Mouse (Mus musculus) retina, embryonic 14.5 days (tissue): ENCODE measurements at regions not wholly inside any gene's neighbourhood (a gene's known extent, or its start where the extent isn't known, plus 50 kb on each side); places are given as distances from the start of the nearest gene placed in this dataset.

Experiments
- DNase-seq: peaks from one replicate; pipeline ENCODE4 v3.0.0-alpha.2; 2015; ENCODE audit warnings: low spot score

DNA sequence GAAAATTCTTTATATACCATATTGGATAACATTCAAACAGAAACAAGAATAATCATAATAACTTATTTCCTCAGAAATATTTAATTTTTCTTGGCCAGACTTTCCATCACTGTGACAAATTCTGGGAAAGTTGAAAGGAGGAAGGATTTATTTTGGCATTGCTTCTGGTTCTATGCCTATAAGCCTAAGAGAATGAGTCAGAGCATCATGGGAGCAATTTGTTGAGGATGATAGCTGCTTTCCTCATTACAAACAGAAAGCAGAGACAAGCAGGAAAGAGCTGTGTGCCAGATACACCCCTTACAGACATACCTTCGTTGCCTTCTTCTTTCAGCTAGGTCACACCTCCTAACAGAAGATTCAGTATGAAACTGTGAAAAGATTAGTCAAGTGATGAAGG, 115.3 kb downstream of the Rgs21 start:
- no peak for DNase-seq

- DNase-seq = no peak
Measured at GRCm38 (mm10) chr1:144451731-144452130, 115.7 kb downstream of the Rgs21 start.

- DNase-seq = no peak
Measured at GRCm38 (mm10) chr1:144436617-144437016, 130.8 kb downstream of the Rgs21 start.

DNA sequence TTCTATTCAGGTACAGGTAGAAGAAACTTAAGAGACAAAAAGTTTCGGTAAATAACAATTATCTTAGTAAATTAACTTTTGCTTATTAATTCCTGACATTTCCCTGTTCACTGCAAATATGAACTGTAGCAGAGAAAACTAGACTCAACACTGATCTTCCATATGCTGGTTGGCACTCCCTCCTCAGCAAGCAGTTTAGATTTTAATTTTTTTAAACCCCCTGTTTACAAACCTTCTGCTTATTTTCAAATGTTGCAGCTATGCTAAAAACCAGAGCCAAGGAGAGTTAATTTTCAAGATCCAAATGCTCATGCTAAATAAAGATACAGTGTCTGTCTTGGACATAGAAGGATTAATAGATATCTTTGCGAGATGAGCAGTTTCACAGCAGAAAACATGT, 134.7 kb downstream of the Rgs21 start:
- DNase-seq = no peak

- peak; percentile 64 for DNase-seq
Measured at GRCm38 (mm10) chr1:144431535-144432276, 135.8 kb downstream of the Rgs21 start.

GRCm38 (mm10) chr1:144421374-144421773, 146.1 kb downstream of the Rgs21 start:
- peak; percentile 5 for DNase-seq

DNA sequence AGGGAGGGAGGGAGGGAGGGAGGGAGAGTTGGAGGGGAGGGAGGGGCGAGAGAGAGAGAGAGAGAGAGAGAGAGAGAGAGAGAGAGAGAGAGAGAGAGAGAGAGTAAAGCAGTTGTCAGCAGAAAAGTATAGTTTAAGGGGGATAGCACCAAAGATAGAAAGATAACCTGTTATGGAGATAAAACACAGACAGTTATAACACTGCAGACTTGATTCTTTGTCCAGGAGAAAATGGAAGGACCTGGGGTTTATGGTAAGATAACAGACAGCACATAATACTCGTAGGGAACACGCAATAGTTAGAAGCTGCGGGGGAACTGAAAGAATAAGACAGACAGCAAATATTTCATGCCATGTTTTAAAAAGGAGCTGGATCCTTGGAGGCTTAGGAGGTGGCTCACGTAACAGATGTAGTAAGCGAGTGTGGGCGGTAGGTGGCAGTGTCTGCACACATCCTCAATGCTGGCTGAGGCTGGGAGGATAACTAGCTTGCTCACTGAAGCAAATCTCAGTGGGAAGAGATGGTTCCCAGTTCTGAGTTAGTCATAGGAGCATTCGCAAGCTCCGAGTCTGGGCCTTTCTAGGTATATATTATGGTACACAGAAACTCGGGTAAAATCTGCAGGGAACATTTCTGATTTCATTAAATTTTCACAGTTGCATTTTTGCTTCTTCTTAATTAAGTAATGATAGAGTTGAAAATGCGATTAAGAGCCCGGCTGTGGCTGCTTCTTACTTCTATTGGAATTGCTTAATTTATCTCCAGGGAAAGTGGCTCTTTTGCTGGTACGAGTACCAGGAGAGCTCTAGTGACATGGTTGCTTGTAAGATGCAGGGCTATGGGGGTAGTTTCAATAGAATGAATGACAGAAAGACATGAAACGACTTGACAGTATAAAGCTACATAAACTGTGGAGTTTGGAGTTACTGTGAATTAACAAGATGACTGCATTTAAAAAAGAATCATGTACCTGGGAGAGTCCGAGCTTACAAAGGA, 157.6 kb upstream of the Rgs1 start:
- DNase-seq = peak; percentile 91

DNA sequence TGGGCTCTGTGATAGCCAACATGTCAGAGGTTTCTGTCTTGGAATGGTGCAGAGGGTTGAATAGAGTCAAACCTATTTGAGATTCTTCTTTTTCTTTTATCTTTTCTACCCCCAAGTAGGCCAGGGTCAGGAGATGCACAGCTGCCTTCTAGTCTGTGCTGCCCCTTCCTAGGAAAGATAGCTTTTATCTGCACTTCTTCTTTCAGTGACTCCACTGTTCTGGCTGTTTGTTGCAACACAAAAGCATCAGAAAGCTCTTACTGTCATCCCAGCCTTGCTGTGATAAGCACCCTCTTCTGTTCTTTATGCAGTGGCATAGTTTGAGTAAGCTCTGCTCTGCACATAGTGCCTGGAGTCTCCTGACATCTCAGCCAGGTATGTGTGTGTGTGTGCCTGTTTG, 156.7 kb upstream of the Rgs1 start:
- DNase-seq = no peak

DNA sequence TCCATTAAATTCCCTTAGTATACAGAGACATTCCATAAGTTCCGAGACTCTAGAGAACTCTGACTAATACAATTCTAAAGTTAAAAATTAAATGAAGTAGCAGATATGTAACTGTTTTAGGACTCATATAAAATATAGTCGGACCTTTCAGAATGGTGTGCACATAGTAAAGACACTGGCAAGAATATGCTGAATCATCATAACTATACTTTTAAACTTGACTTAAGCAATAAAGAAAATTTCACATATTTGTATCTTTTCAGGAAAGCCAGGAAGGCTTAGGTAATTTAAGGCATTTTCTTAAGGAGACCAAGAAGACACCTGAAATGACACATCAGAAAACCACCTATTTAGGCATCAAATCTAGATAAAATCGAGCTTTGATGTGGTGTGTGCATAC, 156.0 kb upstream of the Rgs1 start:
- no peak for DNase-seq

DNA sequence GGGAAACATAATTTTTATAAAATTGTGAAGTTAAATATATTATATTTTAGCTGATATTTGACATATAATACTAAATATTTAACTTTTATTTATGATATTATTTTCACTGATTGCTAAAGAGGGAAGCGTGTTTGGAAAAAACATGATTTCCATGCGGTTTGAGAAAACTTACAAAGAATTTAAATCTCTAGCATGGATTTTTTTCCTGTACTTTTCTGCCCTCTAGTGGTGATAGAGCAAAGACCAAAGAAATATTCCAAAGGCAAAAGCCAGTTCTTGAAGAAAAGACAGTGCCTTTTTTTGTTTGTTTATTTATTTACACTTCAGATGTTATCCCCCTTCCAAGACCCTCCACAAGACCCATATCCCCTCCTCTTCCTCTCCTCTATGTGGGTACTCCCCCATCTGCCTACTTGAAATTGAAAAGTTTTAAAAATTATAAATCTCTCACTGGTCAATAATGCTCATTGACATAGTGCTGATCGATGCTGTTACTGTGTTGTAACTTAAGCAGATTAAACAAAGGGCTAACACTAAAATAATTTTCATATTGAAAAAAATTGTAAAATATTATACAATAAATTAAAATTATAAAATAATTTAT, 131.1 kb upstream of the Rgs1 start:
- DNase-seq = peak; percentile 84

- DNase-seq = no peak
Measured at GRCm38 (mm10) chr1:144374121-144374520, 125.1 kb upstream of the Rgs1 start.

DNA sequence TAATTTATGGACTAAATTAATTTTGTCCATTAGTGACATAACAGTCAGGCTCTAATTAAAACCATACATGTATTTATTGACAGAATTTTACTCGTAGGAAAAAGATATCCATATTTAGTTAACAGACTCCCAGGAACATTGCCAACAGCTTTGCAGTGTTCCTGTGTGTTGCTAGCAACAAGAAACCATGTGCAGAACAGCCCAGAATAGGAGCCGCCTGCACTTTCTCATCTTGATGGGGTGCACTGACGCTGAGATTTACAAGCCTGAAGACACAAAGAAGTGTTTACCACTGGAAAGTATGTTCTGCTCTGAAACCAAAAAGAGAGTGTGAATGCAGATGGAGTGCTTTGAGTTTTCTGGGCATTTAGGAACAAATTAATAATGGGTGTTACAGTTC, 118.5 kb upstream of the Rgs1 start:
- DNase-seq = no peak

- DNase-seq = no peak
Measured at GRCm38 (mm10) chr1:144355560-144356310, 106.7 kb upstream of the Rgs1 start.

DNA sequence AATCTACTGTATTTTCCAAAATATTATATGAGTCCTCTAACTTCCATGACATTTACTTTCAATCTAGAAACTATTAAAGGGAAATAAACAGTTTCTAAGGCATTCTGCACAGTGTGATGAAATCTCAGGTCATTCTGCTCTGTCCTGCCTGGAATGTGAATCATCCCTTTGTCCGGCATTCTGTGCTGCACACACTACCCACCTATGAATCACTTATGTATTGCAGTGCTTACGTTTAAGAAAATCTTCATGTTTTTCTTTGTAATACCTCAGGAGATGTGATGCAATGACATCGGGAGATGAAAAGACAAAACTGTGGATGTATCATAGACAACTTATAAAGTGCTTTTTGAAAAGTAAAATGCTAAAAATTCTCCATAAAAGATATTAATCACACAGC, 106.0 kb upstream of the Rgs1 start:
- DNase-seq = no peak

DNA sequence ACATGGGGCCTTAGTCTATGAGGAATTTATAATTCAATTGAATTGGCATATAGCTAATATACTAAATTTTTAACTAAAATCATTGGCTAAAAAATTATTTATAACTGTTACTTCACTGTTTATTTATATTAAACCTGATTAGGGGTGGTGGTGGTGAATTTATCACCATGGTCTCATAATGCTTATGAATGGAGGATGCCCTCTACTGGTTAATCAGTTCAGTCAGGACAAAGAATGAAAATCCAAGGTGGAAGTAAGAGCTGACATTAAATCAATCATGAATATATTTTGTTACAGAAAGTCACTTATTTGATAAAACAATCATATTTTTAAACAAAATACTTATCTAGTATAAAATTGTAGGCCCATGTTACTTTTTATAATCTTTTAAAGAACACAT, 104.3 kb upstream of the Rgs1 start:
- DNase-seq = peak; percentile 21

DNA sequence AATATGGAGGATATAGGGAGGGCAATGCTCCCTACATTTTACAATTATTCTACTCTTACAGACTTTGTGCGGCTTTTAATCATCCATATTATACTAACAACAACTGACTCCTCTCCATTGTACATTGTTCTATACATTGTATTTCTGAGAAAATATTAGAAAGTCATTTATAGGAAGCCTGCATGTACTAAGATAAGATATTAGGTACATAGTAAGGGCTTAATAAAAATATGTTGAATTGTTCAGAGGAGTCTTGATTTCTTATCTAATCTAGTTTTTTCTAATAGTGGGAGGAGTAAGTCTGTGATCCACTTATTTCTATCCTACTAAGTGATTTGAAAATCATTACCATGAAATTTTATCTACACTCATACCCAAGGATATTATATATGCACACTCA, 94.8 kb upstream of the Rgs1 start:
- no peak for DNase-seq

DNA sequence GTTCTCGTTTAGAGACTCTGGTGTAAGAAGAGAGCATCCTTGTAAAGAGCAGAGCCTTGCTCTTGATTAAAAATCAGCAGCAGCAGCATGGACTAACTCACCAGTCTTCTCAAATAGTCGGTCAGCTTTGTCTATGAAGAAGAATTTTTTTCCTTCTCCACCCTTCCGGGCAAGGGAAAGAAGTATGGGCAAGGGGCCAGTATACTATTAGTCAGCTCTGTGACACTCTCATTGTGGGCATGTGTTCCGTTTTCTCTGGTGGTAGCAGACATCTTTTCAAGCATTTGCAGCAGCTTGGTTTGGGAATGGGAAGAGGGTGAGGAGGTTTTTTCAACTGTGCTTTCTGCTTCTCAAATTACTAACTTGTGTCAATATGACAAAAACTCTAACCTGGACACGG, 94.3 kb upstream of the Rgs1 start:
- DNase-seq = no peak

GRCm38 (mm10) chr1:144337572-144337971, 88.5 kb upstream of the Rgs1 start:
- DNase-seq = no peak

- DNase-seq = no peak
Measured at GRCm38 (mm10) chr1:144330365-144331050, 81.5 kb upstream of the Rgs1 start.

GRCm38 (mm10) chr1:144319406-144319805, 70.4 kb upstream of the Rgs1 start:
- DNase-seq = no peak

DNA sequence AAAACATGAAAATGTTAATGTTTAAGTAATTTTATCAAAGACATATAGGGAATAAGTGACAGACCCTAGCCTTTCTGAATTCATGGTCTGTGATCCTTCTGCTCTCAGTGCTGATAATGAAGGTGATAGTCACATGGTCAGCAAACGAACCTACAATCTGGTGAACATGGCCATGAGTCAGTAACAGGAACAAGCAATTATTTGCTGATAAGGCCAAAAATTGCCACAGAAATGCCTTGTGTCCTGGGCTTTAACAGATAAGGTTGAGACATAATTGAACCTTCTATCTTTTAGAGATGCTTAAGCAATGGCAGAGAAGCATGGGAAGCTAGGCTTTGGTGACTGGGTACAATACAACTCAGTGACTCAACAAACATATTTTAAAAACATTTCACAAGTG, 69.2 kb upstream of the Rgs1 start:
- no peak for DNase-seq
